Mouse (Mus musculus): ENCODE measurements around the gene Smok3b.

Smok3b gene

GRCm38 (mm10) chr5:138086842-138087241 is 65.6 kb downstream of the Smok3b start:
- no peak for DNase-seq

- DNase-seq, result peak; percentile 15
These were observed 67.1 kb downstream of the Smok3b start for GRCm38 (mm10) chr5:138088366-138088765.

GRCm38 (mm10) chr5:138089108-138089551 is 67.9 kb downstream of the Smok3b start:
- DNase-seq, result peak; percentile 14

GRCm38 (mm10) chr5:138090271-138090670 is 69.0 kb downstream of the Smok3b start:
- peak; percentile 28 for DNase-seq

GRCm38 (mm10) chr5:138090737-138091136 is 69.5 kb downstream of the Smok3b start:
- no peak for DNase-seq

- DNase-seq, result no peak
These were observed 71.5 kb downstream of the Smok3b start for GRCm38 (mm10) chr5:138092771-138093170.

GRCm38 (mm10) chr5:138094474-138094873 is 73.2 kb downstream of the Smok3b start:
- no peak for DNase-seq
